Mouse (Mus musculus) C2C12 (cell line): ENCODE measurements around the gene Wnt3. TPM values are rescaled to one million over a fixed set of nuclear protein-coding genes. Genes with fewer than 3 reads are reported as not detected.

Experiments
- H3K27me3 ChIP-seq: one replicate; pipeline ENCODE4 v1.6.1; 2011; ENCODE audit not compliant: control insufficient read depth, insufficient read depth, insufficient read length
- H3K36me3 ChIP-seq: one replicate; pipeline ENCODE4 v1.6.1; 2011; ENCODE audit not compliant: control insufficient read depth, insufficient read depth
- H3K4me3 ChIP-seq: one replicate; pipeline ENCODE4 v1.5.1; 2011; ENCODE audit warnings: mild to moderate bottlenecking, control low read depth; ENCODE audit not compliant: poor library complexity, insufficient read depth, severe bottlenecking
- H3K79me2 ChIP-seq: one replicate; pipeline ENCODE4 v1.6.1; 2011; ENCODE audit not compliant: control insufficient read depth, insufficient read depth
- H3K79me3 ChIP-seq: one replicate; pipeline ENCODE4 v1.6.1; 2011; ENCODE audit warnings: low read depth, control low read depth
- H3ac ChIP-seq: one replicate; pipeline ENCODE3; 2011; ENCODE audit warnings: low read depth; ENCODE audit not compliant: control insufficient read depth, insufficient read length
- CEBPB ChIP-seq: IDR thresholded peaks from one replicate; pipeline ENCODE4 v1.6.1; 2011; ENCODE audit warnings: low read depth, mild to moderate bottlenecking, control low read depth, moderate library complexity
- CTCF ChIP-seq: IDR thresholded peaks from one replicate; pipeline ENCODE4 v1.5.1; 2011; ENCODE audit not compliant: control insufficient read depth, insufficient read depth, insufficient read length
- FOSL1 ChIP-seq: IDR thresholded peaks from one replicate; pipeline ENCODE4 v1.8.0; 2011; ENCODE audit warnings: mild to moderate bottlenecking, low read length; ENCODE audit not compliant: poor library complexity, insufficient read depth, severe bottlenecking
- MAX ChIP-seq: IDR thresholded peaks from one replicate; pipeline ENCODE4 v1.6.1; 2011; ENCODE audit warnings: mild to moderate bottlenecking, control low read depth
- MYOD1 ChIP-seq: IDR thresholded peaks from one replicate; pipeline ENCODE4 v1.6.1; 2011; ENCODE audit warnings: low read depth; ENCODE audit not compliant: control insufficient read depth, insufficient read length
- MYOG ChIP-seq: IDR thresholded peaks from one replicate; pipeline ENCODE4 v1.6.1; 2011; ENCODE audit not compliant: control insufficient read depth, insufficient read length; ENCODE audit errors: extremely low read depth
- USF1 ChIP-seq: IDR thresholded peaks from one replicate; pipeline ENCODE4 v1.6.1; 2011; ENCODE audit warnings: low read depth, mild to moderate bottlenecking, control low read depth, moderate library complexity
- polyA plus RNA-seq: library from polyadenylated mRNA; unstranded; fragments of >200 nt; fragmentation: generic; extraction: Trizol; gene quantifications from one replicate; pipeline ENCODE4 v1.2.1, GENCODE M21; 2012; ENCODE audit warnings: missing spikeins

The Wnt3 gene
- polyA plus RNA-seq, 1 experiment, result 0.01 TPM

- Histone ChIP-seq H3K27me3 (no peaks in the 10 kb centered on the region), H3ac (no peak overlapping the region), H3K36me3 (peaks cover 6% of the 10 kb centered on the region), H3K4me3 (no peak overlapping the region), H3K79me2 (no peaks in the 10 kb centered on the region), H3K79me3 (no peaks in the 10 kb centered on the region)
- TF ChIP-seq FOSL1, result no peak
- no peak for TF ChIP-seq CTCF
- no peak for TF ChIP-seq MAX
- TF ChIP-seq MYOD1, result no peak
- TF ChIP-seq MYOG, result no peak
- no peak for TF ChIP-seq CEBPB
- TF ChIP-seq USF1, result no peak
Observed at GRCm38 (mm10) chr11:103848287-103848686, 74.3 kb downstream of the Wnt3 start.

- H3K27me3 ChIP-seq, result no peaks in the 10 kb centered on the region
- H3K4me3 ChIP-seq, result no peak overlapping the region
- no peak overlapping the region for H3ac ChIP-seq
- TF ChIP-seq FOSL1 (no peak), MYOG (no peak), CEBPB (no peak), MYOD1 (no peak), MAX (no peak), USF1 (no peak), CTCF (no peak)
- no peaks in the 10 kb centered on the region for H3K79me3 ChIP-seq
- H3K36me3 ChIP-seq, result peaks cover 11% of the 10 kb centered on the region
- H3K79me2 ChIP-seq, result no peaks in the 10 kb centered on the region
Observed at GRCm38 (mm10) chr11:103852590-103853283, 78.8 kb downstream of the Wnt3 start.

DNA sequence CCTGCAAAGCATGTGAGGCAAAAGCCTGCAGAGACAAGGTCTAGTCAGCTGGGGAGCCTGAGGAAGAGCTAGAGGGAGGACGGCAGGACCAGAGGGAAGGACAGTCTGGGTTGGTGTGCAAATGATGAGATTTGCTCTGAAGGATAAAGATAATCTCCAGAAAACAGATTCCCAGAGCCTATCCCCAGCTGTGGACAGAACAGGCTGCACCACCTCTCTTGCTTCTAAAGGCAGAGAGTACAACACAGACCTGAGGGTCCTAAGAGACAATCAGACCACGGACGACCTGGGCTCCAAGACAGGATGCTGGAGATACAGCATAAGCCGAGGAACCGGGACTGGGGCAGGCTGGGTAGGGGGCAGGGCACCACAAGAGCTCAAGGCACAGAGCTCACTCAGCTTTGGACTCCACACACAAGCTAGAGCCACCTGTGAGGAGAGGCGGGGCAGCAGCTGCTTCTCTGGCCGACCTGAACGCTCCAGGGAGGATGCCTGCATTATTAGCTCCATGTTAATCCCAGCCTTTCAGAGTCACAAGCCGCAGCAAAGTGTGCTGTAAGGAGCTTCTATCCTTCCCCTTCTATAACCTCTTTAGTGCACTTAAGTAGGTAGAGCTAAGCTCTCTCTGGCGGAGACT is 79.5 kb downstream of the Wnt3 start:
- no peak for TF ChIP-seq MYOG
- TF ChIP-seq FOSL1, result no peak
- TF ChIP-seq MAX, result no peak
- TF ChIP-seq CEBPB, result no peak
- no peak for TF ChIP-seq CTCF
- TF ChIP-seq MYOD1, result no peak
- TF ChIP-seq USF1, result no peak
- Histone ChIP-seq H3ac (no peak overlapping the region), H3K4me3 (no peak overlapping the region), H3K36me3 (peaks cover 11% of the 10 kb centered on the region), H3K27me3 (no peaks in the 10 kb centered on the region), H3K79me2 (no peaks in the 10 kb centered on the region), H3K79me3 (no peaks in the 10 kb centered on the region)

- H3K79me2 ChIP-seq, result no peaks in the 10 kb centered on the region
- no peak overlapping the region for H3ac ChIP-seq
- no peaks in the 10 kb centered on the region for H3K79me3 ChIP-seq
- TF ChIP-seq FOSL1, result no peak
- no peak for TF ChIP-seq USF1
- TF ChIP-seq CEBPB, result no peak
- no peak for TF ChIP-seq CTCF
- no peak for TF ChIP-seq MYOD1
- no peak for TF ChIP-seq MYOG
- TF ChIP-seq MAX, result no peak
- H3K4me3 ChIP-seq, result no peak overlapping the region
- no peaks in the 10 kb centered on the region for H3K27me3 ChIP-seq
- peaks cover 18% of the 10 kb centered on the region for H3K36me3 ChIP-seq
Observed at GRCm38 (mm10) chr11:103854294-103854693, 80.3 kb downstream of the Wnt3 start.

DNA sequence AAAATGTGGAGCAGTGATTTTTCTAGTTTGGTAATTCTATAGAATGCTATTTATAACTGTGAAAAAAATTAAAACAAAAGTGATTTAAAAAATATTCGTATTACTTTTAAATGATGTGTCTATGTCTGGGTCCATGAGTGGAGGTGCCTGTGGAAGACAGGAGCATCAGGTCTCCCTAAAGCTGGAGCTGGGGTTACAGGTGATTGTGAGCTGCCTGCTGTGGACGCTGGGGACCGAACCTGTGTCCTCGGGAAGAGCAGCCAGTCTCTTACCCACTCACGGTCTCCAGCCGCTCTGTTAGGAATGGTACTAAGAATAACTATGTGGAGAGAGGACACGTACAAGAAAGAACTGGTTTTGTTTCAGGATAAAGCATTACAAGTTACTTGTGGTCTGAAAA is 82.7 kb downstream of the Wnt3 start:
- TF ChIP-seq CEBPB (no peak), MYOG (no peak), MYOD1 (no peak), CTCF (no peak), FOSL1 (no peak), USF1 (no peak), MAX (no peak)
- Histone ChIP-seq H3K27me3 (no peaks in the 10 kb centered on the region), H3K4me3 (no peak overlapping the region), H3K36me3 (peaks cover 24% of the 10 kb centered on the region), H3ac (no peak overlapping the region), H3K79me3 (no peaks in the 10 kb centered on the region), H3K79me2 (no peaks in the 10 kb centered on the region)

DNA sequence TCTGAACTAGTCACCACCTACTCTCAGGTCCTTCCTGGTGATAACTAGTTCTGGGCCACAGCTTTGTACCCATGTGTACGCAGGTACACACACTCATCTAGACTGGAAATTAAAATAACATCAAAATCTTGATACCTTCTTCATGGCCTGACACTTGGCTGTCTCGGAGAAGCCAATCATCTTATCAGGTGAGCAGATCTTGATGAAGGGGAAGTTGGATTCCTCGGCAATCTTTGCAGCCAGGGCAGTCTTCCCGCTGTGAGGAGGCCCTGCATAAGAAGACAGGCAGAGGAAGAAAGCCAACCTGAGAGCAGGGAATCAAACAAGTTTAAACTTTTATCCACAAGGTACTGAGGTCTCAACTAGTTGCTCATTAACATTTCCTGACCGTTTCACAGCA is 84.8 kb downstream of the Wnt3 start:
- no peak for TF ChIP-seq USF1
- no peak for TF ChIP-seq FOSL1
- no peak for TF ChIP-seq MYOD1
- TF ChIP-seq MAX, result no peak
- no peak for TF ChIP-seq CTCF

More for the DNA sequence above, 84.8 kb downstream of the Wnt3 start:
- Histone ChIP-seq H3K36me3 (peaks cover 27% of the 10 kb centered on the region), H3K27me3 (no peaks in the 10 kb centered on the region), H3K4me3 (no peak overlapping the region), H3ac (no peak overlapping the region), H3K79me3 (no peaks in the 10 kb centered on the region), H3K79me2 (no peaks in the 10 kb centered on the region)
